Mouse (Mus musculus) lung, adult 2 months (tissue): Measurements from ENCODE around the gene Ccser1.

ENCODE experiments used
- CTCF ChIP-seq: fragments of 200-500 bp; IDR thresholded peaks from 2 replicates; pipeline ENCODE4 v1.5.1; 2011; ENCODE audit warnings: mild to moderate bottlenecking, low read length, control low read depth; ENCODE audit not compliant: insufficient read depth
- POLR2A ChIP-seq: fragments of 200-500 bp; IDR thresholded peaks from 2 replicates; pipeline ENCODE4 v1.6.1; 2011; ENCODE audit warnings: low read depth, mild to moderate bottlenecking, control low read depth, low read length, borderline replicate concordance; ENCODE audit errors: extremely low read depth

- TF ChIP-seq CTCF (no peak), POLR2A (no peak)
These were observed 305.2 kb downstream of the Ccser1 start for GRCm38 (mm10) chr6:61485336-61485735.
